Mouse (Mus musculus) forebrain, embryonic 15.5 days (tissue): ENCODE measurements at regions not wholly inside any gene's neighbourhood (a gene's known extent, or its start where the extent isn't known, plus 50 kb on each side); places are given as distances from the start of the nearest gene placed in this dataset.
A peak's percentile ranks its signal among the peaks of the same experiment; 100 is the strongest.

Experiments used
- ATAC-seq: fragments of 200-750 bp; cut with Nextera tagmentation; replicated peaks from 2 replicates; pipeline ENCODE4 v1.8.0; 2017; ENCODE audit warnings: mild to moderate bottlenecking, moderate TSS enrichment, moderate library complexity
- H3K27ac ChIP-seq: fragments of 300-500 bp; sonication (generic); replicated peaks from 2 replicates; pipeline ENCODE4 v1.5.1; 2015; ENCODE audit warnings: mild to moderate bottlenecking, inconsistent platforms
- H3K27me3 ChIP-seq: fragments of 300-500 bp; sonication (generic); 2 replicates; pipeline ENCODE4 v1.6.1; 2015; ENCODE audit warnings: inconsistent platforms
- H3K36me3 ChIP-seq: fragments of 300-500 bp; sonication (generic); 2 replicates; pipeline ENCODE4 v1.6.1; 2015; ENCODE audit warnings: mild to moderate bottlenecking, inconsistent platforms
- H3K4me1 ChIP-seq: fragments of 300-500 bp; sonication (generic); 2 replicates; pipeline ENCODE4 v1.6.1; 2015; ENCODE audit warnings: inconsistent platforms
- H3K4me2 ChIP-seq: fragments of 300-500 bp; sonication (generic); replicated peaks from 2 replicates; pipeline ENCODE4 v1.6.1; 2015; ENCODE audit warnings: mild to moderate bottlenecking, inconsistent platforms
- H3K4me3 ChIP-seq: fragments of 300-500 bp; sonication (generic); 2 replicates; pipeline ENCODE4 v1.5.1; 2015; ENCODE audit warnings: mild to moderate bottlenecking, inconsistent platforms
- H3K9ac ChIP-seq: fragments of 300-500 bp; sonication (generic); replicated peaks from 2 replicates; pipeline ENCODE4 v1.6.1; 2015; ENCODE audit warnings: mild to moderate bottlenecking, inconsistent platforms
- H3K9me3 ChIP-seq: fragments of 300-500 bp; sonication (generic); 2 replicates; pipeline ENCODE4 v1.6.1; 2016; ENCODE audit warnings: inconsistent platforms
- WGBS: fragments of 180-500 bp; shearing (Covaris S2); methylation state at CpG from one replicate; pipeline ENCODE4 v1.1.7; 2015; ENCODE audit warnings: mixed read lengths; 5-methylcytosine and 5-hydroxymethylcytosine counted together

- no peak overlapping the region for H3K27ac ChIP-seq
Measured at GRCm38 (mm10) chr2:159072997-159073690, 278.5 kb downstream of the Dhx35 start.

DNA sequence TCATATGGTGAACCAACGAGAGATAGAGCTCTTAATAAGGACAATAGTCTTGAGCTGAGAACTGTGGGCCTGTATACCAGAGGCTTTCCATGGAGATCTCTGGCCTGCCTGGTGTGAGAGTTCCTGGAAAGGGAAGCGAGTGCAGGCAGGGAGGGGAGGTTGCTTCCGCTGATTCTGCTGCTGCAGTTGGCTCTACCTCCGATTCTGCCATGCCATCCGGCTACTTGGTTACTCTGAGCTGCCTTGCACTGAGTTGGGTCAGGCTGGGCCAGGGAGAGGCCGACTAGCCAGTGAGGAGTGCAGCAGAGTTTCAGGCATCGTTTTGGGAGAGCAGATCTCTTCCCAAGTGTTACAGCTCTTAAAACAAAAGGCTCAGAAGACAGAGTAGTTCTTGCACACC, 285.2 kb downstream of the Dhx35 start:
- 80% methylated on average over 7 of the region's 7 CpGs for WGBS
- no peak for ATAC-seq
- Histone ChIP-seq H3K4me1 (peaks cover 7% of the 10 kb centered on the region), H3K36me3 (no peaks in the 10 kb centered on the region), H3K9me3 (no peaks in the 10 kb centered on the region), H3K27ac (peak overlapping the region; percentile 70; the same call in 1 of the 2 replicates), H3K4me3 (no peak overlapping the region), H3K4me2 (no peak overlapping the region), H3K9ac (no peak overlapping the region), H3K27me3 (no peaks in the 10 kb centered on the region)

More at GRCm38 (mm10) chr2:159072997-159073690, 278.5 kb downstream of the Dhx35 start:
- no peak overlapping the region for H3K4me3 ChIP-seq
- no peak overlapping the region for H3K4me2 ChIP-seq
- no peaks in the 10 kb centered on the region for H3K36me3 ChIP-seq
- no peaks in the 10 kb centered on the region for H3K27me3 ChIP-seq
- no peak for ATAC-seq
- 83% methylated on average over 7 of the region's 7 CpGs for WGBS
- no peaks in the 10 kb centered on the region for H3K9me3 ChIP-seq
- peaks cover 4% of the 10 kb centered on the region for H3K4me1 ChIP-seq
- H3K9ac ChIP-seq = no peak overlapping the region

DNA sequence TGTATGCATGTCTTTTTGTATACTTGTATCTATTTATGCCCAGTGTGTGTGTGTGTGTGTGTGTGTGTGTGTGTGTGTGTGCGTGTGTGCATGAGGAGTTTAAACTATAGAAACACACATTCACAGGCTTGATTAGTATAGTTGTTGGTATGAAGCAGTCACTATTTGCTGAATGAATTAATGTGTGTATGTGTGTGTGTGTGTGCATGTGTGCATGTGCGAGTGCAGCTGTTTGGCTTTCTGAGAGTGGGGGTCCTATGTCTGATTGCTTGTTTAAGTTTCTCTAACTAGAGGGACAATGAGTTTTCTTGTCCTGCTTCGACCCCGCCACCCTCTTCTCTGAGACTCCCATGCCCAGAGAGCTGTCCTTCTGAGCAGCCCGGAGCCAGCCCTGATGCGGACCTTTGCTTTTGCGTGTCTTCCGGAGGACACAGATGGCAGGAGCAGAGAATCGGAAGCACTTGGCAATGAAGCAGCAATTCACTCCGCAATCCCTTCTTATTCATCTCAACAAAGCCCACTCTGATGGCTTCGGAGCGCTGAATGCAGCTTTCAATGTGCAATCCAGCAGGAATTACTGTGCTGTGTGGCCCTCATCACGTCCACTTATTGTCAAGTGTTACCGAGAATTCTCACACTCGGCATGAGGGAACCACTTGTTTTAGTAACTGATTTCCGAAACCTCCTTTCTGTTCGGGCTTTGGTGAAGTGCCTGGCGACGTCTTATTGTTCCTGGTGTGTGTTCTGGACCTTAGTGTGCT, 286.4 kb downstream of the Dhx35 start:
- H3K4me1 ChIP-seq = peaks cover 7% of the 10 kb centered on the region
- WGBS = 36% methylated on average over 19 of the region's 19 CpGs
- peak overlapping the region; percentile 20 for H3K4me2 ChIP-seq
- ATAC-seq = peak; percentile 80
- no peaks in the 10 kb centered on the region for H3K9me3 ChIP-seq
- H3K27ac ChIP-seq = peak overlapping the region; percentile 70
- no peak overlapping the region for H3K4me3 ChIP-seq
- no peaks in the 10 kb centered on the region for H3K36me3 ChIP-seq
- no peaks in the 10 kb centered on the region for H3K27me3 ChIP-seq
- no peak overlapping the region for H3K9ac ChIP-seq

DNA sequence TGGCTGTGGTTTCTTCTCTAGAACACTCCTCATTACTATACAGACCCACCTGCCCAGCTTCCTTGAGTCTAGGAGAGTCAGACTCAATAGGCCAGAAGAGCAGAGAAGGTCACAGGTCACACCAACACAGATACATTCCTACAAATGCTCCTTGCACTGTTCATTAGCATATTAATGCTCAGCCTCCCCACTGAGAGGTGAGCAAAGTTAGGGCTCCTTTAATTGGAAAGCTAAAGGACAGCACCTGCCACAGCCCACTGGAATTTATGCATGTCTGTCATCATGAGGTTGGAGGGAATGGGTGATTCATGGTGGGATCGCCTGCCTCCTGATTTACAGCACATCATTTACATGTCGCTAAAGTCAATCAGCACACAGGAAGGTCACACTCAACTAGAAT, 292.2 kb downstream of the Dhx35 start:
- H3K27me3 ChIP-seq = no peaks in the 10 kb centered on the region
- 74% methylated on average over 2 of the region's 2 CpGs for WGBS

DNA sequence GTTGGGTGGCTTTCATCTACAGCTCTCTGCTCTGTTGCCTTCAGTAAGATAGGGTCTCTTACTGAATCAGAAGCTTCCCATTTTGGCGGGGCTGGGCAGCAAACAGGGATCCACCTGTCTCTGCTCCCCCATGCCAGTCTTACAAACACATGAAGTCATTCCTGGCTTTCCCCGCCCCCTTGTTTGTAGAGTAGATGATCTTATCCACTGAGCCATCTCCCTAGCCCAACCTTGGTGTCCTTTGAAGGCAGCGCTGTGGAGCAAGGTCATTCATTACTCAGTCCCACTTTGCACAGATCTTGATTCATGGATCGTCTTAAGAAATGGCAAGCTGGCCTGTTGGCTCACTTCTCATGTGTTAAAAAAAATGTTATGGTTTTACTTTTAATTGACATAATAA, 293.6 kb downstream of the Dhx35 start:
- no peaks in the 10 kb centered on the region for H3K36me3 ChIP-seq
- no peak overlapping the region for H3K9ac ChIP-seq
- no peak overlapping the region for H3K4me3 ChIP-seq
- H3K4me1 ChIP-seq = no peaks in the 10 kb centered on the region
- ATAC-seq = no peak
- no peak overlapping the region for H3K27ac ChIP-seq
- no peaks in the 10 kb centered on the region for H3K27me3 ChIP-seq
- no peak overlapping the region for H3K4me2 ChIP-seq
- WGBS = 94% methylated on average over 4 of the region's 4 CpGs
- no peaks in the 10 kb centered on the region for H3K9me3 ChIP-seq

More for the DNA sequence above, 292.2 kb downstream of the Dhx35 start:
- no peaks in the 10 kb centered on the region for H3K36me3 ChIP-seq
- no peak overlapping the region for H3K4me3 ChIP-seq
- no peak for ATAC-seq
- H3K9me3 ChIP-seq = no peaks in the 10 kb centered on the region
- H3K4me2 ChIP-seq = no peak overlapping the region
- no peak overlapping the region for H3K27ac ChIP-seq
- no peak overlapping the region for H3K9ac ChIP-seq
- no peaks in the 10 kb centered on the region for H3K4me1 ChIP-seq

DNA sequence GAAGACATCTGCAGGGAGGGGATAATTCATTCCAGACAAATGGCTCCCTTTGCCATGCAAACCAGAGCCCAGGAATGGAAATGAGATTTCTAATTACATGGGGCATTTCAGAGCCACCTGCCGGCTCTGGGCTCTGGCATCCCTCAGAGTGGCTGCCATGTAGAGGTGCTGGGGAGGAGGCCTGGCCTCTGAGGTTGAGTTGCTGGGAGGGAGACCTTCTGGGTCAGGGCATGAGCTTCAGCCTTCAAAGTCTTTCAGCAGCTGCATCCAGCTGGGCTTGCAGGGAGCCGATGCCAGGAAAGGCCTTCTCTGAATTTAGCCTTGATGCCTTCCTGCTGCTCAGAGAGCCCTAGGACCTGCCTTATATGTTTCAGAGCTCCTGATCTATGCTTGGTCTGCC, 302.1 kb downstream of the Dhx35 start:
- H3K9me3 ChIP-seq = no peaks in the 10 kb centered on the region
- no peaks in the 10 kb centered on the region for H3K27me3 ChIP-seq
- ATAC-seq = 0 out of 2 replicates have a peak, but pooled peaks have one; percentile 26
- peaks cover 4% of the 10 kb centered on the region; the same call in 1 of the 2 replicates for H3K4me1 ChIP-seq
- 32% methylated on average over 2 of the region's 2 CpGs for WGBS
- no peak overlapping the region for H3K9ac ChIP-seq
- H3K36me3 ChIP-seq = no peaks in the 10 kb centered on the region
- no peak overlapping the region for H3K4me3 ChIP-seq
- no peak overlapping the region for H3K4me2 ChIP-seq
- no peak overlapping the region for H3K27ac ChIP-seq

- no peak overlapping the region for H3K27ac ChIP-seq
- H3K4me3 ChIP-seq = no peak overlapping the region
- H3K36me3 ChIP-seq = no peaks in the 10 kb centered on the region
- H3K27me3 ChIP-seq = no peaks in the 10 kb centered on the region
- H3K4me2 ChIP-seq = no peak overlapping the region
- H3K9ac ChIP-seq = no peak overlapping the region
- no peaks in the 10 kb centered on the region for H3K4me1 ChIP-seq
- WGBS = 76% methylated on average over 6 of the region's 6 CpGs
- no peaks in the 10 kb centered on the region for H3K9me3 ChIP-seq
- no peak for ATAC-seq
Measured at GRCm38 (mm10) chr2:159134042-159134441, 339.4 kb downstream of the Dhx35 start.

DNA sequence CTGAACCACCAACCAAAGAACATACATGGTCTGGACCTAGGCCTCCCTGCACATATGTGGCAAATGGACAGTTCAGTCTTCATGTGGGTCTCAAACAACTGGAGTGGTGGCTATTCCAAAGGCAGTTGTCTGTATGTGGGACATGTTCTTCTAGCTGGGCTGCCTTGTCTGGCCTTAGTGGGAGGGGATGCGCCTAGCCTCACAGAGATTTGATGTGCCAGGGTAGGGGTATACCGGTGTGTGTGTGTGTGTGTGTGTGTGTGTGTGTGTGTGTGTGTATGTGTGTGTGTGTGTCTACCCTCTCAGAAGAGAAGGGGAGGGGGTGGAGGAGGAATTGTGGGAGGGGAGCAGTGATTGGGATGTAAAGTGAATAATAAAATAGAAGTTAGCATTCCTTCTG, 344.0 kb downstream of the Dhx35 start:
- no peaks in the 10 kb centered on the region for H3K4me1 ChIP-seq
- no peaks in the 10 kb centered on the region for H3K36me3 ChIP-seq
- 87% methylated on average over 2 of the region's 2 CpGs for WGBS
- no peak overlapping the region for H3K27ac ChIP-seq
- no peak overlapping the region for H3K9ac ChIP-seq
- no peak overlapping the region for H3K4me3 ChIP-seq
- no peak for ATAC-seq
- H3K4me2 ChIP-seq = no peak overlapping the region
- no peaks in the 10 kb centered on the region for H3K9me3 ChIP-seq
- H3K27me3 ChIP-seq = no peaks in the 10 kb centered on the region

DNA sequence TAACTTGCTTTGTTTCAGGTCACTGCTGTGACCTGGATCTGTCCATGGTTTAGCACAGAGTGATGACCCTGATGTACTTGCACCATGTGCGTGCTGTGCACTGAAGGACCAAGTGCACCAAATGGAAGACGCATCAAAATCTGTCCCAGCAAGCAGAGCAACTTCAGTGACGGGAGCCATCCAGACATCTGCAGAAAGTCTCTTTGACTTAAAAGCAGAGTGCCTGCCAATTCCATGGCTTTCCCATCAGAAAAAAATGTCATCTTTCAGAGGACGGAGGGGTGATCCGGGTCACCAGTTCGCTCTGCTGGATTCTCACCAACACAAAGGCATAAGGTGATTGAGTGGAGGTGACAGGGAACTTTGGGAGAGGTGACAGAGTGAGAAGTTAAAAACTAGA, 351.4 kb downstream of the Dhx35 start:
- no peak overlapping the region for H3K4me3 ChIP-seq
- H3K27me3 ChIP-seq = no peaks in the 10 kb centered on the region
- no peaks in the 10 kb centered on the region for H3K4me1 ChIP-seq
- 89% methylated on average over 6 of the region's 6 CpGs for WGBS
- no peak for ATAC-seq
- no peaks in the 10 kb centered on the region for H3K36me3 ChIP-seq
- no peaks in the 10 kb centered on the region for H3K9me3 ChIP-seq
- no peak overlapping the region for H3K4me2 ChIP-seq
- no peak overlapping the region for H3K9ac ChIP-seq
- no peak overlapping the region for H3K27ac ChIP-seq

DNA sequence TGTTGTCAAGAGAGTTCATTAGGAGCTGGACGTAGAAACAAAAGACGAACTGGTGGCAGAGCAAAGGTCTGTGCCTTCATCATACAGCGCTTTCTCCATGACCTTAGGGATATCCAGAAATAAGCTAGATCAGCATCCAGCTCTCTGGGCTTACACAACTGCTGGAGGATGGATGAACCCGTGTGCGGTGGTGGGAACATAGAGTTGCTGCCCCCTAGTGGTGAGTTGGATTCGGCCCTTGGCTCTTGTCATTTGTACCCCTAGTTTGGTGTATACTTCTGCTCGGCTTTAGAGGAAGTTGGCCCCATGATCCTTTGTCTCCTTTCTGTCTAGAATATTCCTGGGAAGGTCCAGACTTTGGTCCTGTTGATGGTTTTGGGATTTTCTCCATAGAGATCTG, 369.4 kb downstream of the Dhx35 start:
- H3K9ac ChIP-seq = no peak overlapping the region
- ATAC-seq = no peak

DNA sequence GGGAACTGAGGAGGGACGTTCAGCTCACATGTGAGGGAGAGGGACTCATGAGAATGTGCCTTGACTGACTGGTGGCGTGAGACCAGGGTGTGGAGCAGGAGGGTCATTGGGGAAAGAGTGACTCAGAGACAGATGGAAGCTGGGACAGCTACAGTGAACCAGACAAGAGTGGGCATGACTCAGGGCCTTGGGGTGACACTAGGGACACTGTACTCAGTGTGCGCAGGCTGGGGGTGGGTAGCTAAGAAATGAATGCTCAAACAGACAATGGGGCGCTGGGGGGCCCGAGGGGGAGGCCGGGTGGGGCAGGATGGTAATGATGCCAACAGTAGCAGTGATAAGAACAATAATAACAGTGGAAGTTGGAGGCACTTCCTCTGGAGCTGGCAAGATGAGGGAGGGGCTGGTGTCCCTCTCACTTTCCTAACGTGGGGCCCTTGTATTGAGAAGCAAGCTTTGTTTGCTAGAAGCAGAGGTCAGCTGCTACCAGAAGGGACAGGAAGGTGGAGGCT, 374.0 kb downstream of the Dhx35 start:
- no peak for ATAC-seq
- Histone ChIP-seq H3K4me1 (no peaks in the 10 kb centered on the region), H3K9ac (no peak overlapping the region), H3K36me3 (no peaks in the 10 kb centered on the region), H3K9me3 (no peaks in the 10 kb centered on the region), H3K4me2 (no peak overlapping the region), H3K4me3 (no peak overlapping the region), H3K27ac (no peak overlapping the region), H3K27me3 (no peaks in the 10 kb centered on the region)
- 74% methylated on average over 7 of the region's 7 CpGs for WGBS

More for the DNA sequence above, 369.4 kb downstream of the Dhx35 start:
- no peak overlapping the region for H3K4me2 ChIP-seq
- H3K27me3 ChIP-seq = no peaks in the 10 kb centered on the region
- H3K9me3 ChIP-seq = no peaks in the 10 kb centered on the region
- WGBS = 37% methylated on average over 7 of the region's 7 CpGs
- H3K27ac ChIP-seq = no peak overlapping the region
- no peak overlapping the region for H3K4me3 ChIP-seq
- no peaks in the 10 kb centered on the region for H3K36me3 ChIP-seq
- H3K4me1 ChIP-seq = no peaks in the 10 kb centered on the region

DNA sequence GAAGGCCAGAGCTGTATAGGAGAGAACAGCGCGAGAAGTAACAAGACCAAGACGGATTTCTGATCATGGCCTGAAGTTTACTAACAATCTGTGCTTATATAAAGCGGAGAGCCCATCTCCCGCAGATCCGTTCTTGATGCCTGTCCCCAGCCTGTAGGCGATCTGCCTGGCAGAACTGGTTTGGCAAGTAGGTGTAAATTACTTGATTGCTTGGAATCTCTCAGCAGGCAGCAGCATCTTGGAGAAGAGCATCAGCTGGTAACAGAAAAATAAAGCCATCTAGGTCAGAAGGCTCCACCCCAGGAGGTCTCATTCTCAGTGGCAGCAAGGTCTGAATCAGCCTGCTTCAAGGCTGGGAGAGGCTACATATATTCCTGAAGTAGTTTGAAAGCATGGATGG, 401.5 kb downstream of the Dhx35 start:
- no peaks in the 10 kb centered on the region for H3K9me3 ChIP-seq
- no peaks in the 10 kb centered on the region for H3K27me3 ChIP-seq
- no peak overlapping the region for H3K27ac ChIP-seq
- H3K9ac ChIP-seq = no peak overlapping the region
- H3K4me3 ChIP-seq = no peak overlapping the region
- WGBS = 54% methylated on average over 7 of the region's 7 CpGs
- no peak for ATAC-seq
- no peaks in the 10 kb centered on the region for H3K4me1 ChIP-seq
- H3K36me3 ChIP-seq = no peaks in the 10 kb centered on the region
- H3K4me2 ChIP-seq = no peak overlapping the region
